ENCODE assay signal across 22 mouse cellular contexts in the genomic region with DNA sequence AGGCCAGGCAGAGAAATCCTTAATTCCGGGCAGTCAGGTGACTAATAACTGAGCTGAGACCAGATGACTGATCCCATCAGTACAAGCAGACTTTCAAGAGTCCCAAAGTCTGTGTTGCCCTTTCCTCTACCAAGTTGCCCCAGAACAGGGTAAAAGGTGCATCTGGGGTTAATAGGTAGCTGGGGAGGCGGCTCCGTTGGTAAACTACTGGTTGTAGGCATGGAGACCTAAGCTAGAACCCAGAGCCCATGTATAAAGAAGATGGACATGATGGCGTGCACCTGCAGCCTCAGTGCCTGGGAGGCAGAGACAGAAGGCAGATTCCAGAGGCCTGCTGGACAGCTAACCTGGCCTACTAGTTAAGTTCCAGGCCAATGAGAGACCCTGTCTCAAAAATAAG. TPM values are rescaled to one million over a fixed set of nuclear protein-coding genes. Genes with fewer than 3 reads are reported as not detected.
A peak's percentile ranks its signal among the peaks of the same experiment; 100 is the strongest.
DNase-seq lines count a peak whose midpoint lies in the region; ATAC-seq lines count a peak whose summit lies in the region.
"Had no signal": no experiment of that assay in that cellular context is flagged by ENCODE, and none has a peak within 500 bp of the region (broad histone marks: within the 10 kb centered on the region; RNA-seq: fewer than 3 reads in every experiment).

No protein-coding gene starts in this region.

- no peak overlapping the region for H3K27ac ChIP-seq in kidney, embryonic 16.5 days (ENCODE audit: low read length)
- no peak overlapping the region for H3K27ac ChIP-seq in midbrain, embryonic 11.5 days (ENCODE audit: low read depth, low read length)
- no peak overlapping the region for H3K27ac ChIP-seq in midbrain, embryonic 15.5 days

- 88% methylated on average over 4 of the region's 4 CpGs for WGBS in kidney, embryonic 16.5 days
- WGBS in midbrain, embryonic 11.5 days = 94% methylated on average over 4 of the region's 4 CpGs
- 93% methylated on average over 4 of the region's 4 CpGs for WGBS in midbrain, embryonic 15.5 days

- H3K9ac ChIP-seq in kidney, embryonic 16.5 days (replicated peaks; ENCODE audit: low read length) = no peak overlapping the region
- H3K9ac ChIP-seq in midbrain, embryonic 11.5 days (ENCODE audit: low read length) = no peak overlapping the region
- H3K9ac ChIP-seq in midbrain, embryonic 15.5 days = no peak overlapping the region

- H3K36me3 ChIP-seq in kidney, embryonic 16.5 days (ENCODE audit: insufficient read depth, low read length) = peaks cover 52% of the 10 kb centered on the region
- H3K36me3 ChIP-seq in midbrain, embryonic 11.5 days (ENCODE audit: control insufficient read depth, insufficient read depth, low read length) = peaks cover 9% of the 10 kb centered on the region; the same call in 1 of the 2 replicates
- H3K36me3 ChIP-seq in midbrain, embryonic 15.5 days (replicated peaks) = peaks cover 60% of the 10 kb centered on the region

- no peak overlapping the region for H3K4me3 ChIP-seq in kidney, embryonic 16.5 days (ENCODE audit: low read length)
- H3K4me3 ChIP-seq in midbrain, embryonic 11.5 days (ENCODE audit: low read depth, low read length) = no peak overlapping the region
- H3K4me3 ChIP-seq in midbrain, embryonic 15.5 days = no peak overlapping the region

- ATAC-seq in kidney, embryonic 16.5 days (ENCODE audit: low FRiP score, low TSS enrichment) = no peak
- no peak for ATAC-seq in midbrain, embryonic 11.5 days (ENCODE audit: low FRiP score)
- ATAC-seq in midbrain, embryonic 15.5 days (replicated peaks) = no peak
- ATAC-seq: activated CD4-positive, CD25-positive, alpha-beta regulatory T cell, adult 4 months; CD4-positive, CD25-positive, alpha-beta regulatory T cell, adult 4 months; Patski had no signal

- no peaks in the 10 kb centered on the region for H3K4me1 ChIP-seq in kidney, embryonic 16.5 days (ENCODE audit: insufficient read depth, low read length)
- no peaks in the 10 kb centered on the region for H3K4me1 ChIP-seq in midbrain, embryonic 11.5 days (ENCODE audit: control insufficient read depth, insufficient read depth, low read length)
- H3K4me1 ChIP-seq in midbrain, embryonic 15.5 days = no peaks in the 10 kb centered on the region

- no peaks in the 10 kb centered on the region for H3K27me3 ChIP-seq in kidney, embryonic 16.5 days (ENCODE audit: insufficient read depth, low read length)
- H3K27me3 ChIP-seq in midbrain, embryonic 11.5 days (ENCODE audit: control insufficient read depth, insufficient read depth, low read length) = no peaks in the 10 kb centered on the region
- no peaks in the 10 kb centered on the region for H3K27me3 ChIP-seq in midbrain, embryonic 15.5 days (replicated peaks)
- H3K27me3 ChIP-seq: CH12.LX, Patski had no signal

- H3K9me3 ChIP-seq in kidney, embryonic 16.5 days (ENCODE audit: low read length) = no peaks in the 10 kb centered on the region
- no peaks in the 10 kb centered on the region for H3K9me3 ChIP-seq in midbrain, embryonic 11.5 days (ENCODE audit: control insufficient read depth, low read length)
- H3K9me3 ChIP-seq in midbrain, embryonic 15.5 days = no peaks in the 10 kb centered on the region
- H3K9me3 ChIP-seq: G1E had no signal

- DNase-seq in heart, adult 11 months = peak; percentile 80
- DNase-seq in heart, postnatal 4 days = no peak
- peak; percentile 28 for DNase-seq in kidney, adult 9 months
- peak; percentile 59 for DNase-seq in midbrain, embryonic 11.5 days (ENCODE audit: low spot score, missing footprints)
- DNase-seq: adrenal gland, adult 2 months; adrenal gland, adult 8-10 months; adrenal gland, postnatal 10 days; adrenal gland, postnatal 14 days; adrenal gland, postnatal 25 days; adrenal gland, postnatal 36 days; B cell, adult 2 months; cerebellum, adult 11 months; cerebellum, adult 11-12 months; cerebellum, adult 18-20 months had no signal

- no peak overlapping the region for H3K4me2 ChIP-seq in kidney, embryonic 16.5 days (replicated peaks; ENCODE audit: low read depth, low read length)
- H3K4me2 ChIP-seq in midbrain, embryonic 11.5 days = no peak overlapping the region
- H3K4me2 ChIP-seq in midbrain, embryonic 15.5 days = no peak overlapping the region

RNA-seq across cellular contexts. Expression of gene Sel1l, which starts 30.2 kb away (rescaled TPM):
- total RNA-seq in heart, postnatal 4 days (2021) = 10 to 100 TPM; 56.8 to 59.6 TPM
- 87.5 and 94.4 TPM in 2 replicates for polyA plus RNA-seq in kidney, embryonic 16.5 days (2015; fragmentation: Nextera tagmentation; extraction: Ambion mirVana)
- 73.9 and 82.8 TPM in 2 replicates for polyA plus RNA-seq in midbrain, embryonic 11.5 days (2014; fragmentation: Nextera tagmentation; extraction: Ambion mirVana)
- 106 and 111 TPM in 2 replicates for polyA plus RNA-seq in midbrain, embryonic 15.5 days (2015; fragmentation: Nextera tagmentation; extraction: Ambion mirVana)

RNA-seq across cellular contexts. Expression of gene Ston2, which starts 30.5 kb away (rescaled TPM):
- total RNA-seq in heart, postnatal 4 days (2021) = 1 to 10 TPM; 5.2 to 5.4 TPM
- 11.0 TPM in 2 replicates for polyA plus RNA-seq in kidney, embryonic 16.5 days (2015; fragmentation: Nextera tagmentation; extraction: Ambion mirVana)
- polyA plus RNA-seq in midbrain, embryonic 11.5 days (2014; fragmentation: Nextera tagmentation; extraction: Ambion mirVana) = 7.2 and 8.4 TPM in 2 replicates
- polyA plus RNA-seq in midbrain, embryonic 15.5 days (2015; fragmentation: Nextera tagmentation; extraction: Ambion mirVana) = 5.5 and 6.8 TPM in 2 replicates
- total RNA-seq: MEL had no signal
